Mouse (Mus musculus) forelimb bud, embryonic 11.5 days (tissue): ENCODE results near the gene Gata2.

Experiments
- DNase-seq: peaks from one replicate; pipeline ENCODE4 v3.0.0-alpha.2; 2012; ENCODE audit warnings: low read depth, low spot score

Gata2 gene

DNA sequence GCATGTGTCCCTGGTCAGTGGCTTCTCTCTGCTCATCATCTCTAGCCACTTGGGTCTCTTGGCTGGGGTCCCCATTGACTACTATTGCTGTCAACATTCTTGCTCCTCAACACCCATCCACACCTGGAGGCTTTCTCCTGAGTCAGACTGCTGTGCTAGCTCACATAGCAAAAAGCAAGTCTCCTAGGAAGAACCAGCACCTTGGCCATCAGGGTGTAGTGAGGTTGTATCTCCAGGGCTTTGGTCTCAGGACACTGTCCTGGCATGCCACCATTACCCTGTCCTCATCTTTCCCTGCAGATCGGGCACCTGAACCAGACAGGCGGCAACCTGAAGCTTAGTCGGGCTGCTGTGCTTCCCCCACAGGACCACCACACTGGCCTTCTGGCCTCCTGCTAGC is 14.6 kb downstream of the Gata2 start:
- no peak for DNase-seq

DNA sequence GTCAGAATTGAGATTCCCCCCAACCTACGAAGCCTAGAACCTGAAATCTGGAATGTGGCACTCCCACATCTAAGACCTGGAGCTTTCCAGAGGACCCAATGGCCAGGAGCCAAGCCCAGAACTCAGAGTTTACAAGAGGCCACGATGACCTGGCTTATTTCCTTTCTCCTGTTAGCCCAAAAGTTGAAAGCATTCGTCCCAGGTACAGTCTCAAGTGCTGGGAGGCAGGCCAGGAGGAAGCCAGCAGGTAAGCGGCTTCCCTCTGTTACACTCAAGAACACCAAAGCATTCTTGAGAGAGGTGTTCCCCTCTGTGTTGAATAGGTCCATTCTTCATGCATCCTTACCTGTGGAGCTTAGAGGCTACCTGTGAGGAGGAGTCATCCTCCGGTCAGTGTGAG is 15.8 kb downstream of the Gata2 start:
- no peak for DNase-seq

DNA sequence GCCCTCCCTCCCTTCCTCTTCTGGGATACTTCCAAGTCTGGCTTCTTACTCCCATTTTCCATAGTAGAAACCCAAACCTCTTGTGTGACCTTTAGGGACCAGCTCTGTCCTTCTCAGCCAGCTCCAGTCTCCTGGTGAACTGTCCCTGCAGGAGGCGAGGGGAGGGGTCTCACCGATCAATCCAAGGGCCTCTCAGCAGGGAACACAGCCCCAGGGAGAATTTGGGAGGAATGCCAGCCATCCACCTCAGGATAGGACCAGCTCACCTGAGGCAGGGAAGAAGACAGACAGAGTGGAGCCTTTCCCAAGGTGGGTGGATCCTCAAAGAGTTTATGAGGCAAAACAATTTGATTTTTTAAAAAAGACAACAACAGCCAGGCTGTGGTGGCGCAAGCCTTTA is 16.5 kb downstream of the Gata2 start:
- DNase-seq = no peak

DNA sequence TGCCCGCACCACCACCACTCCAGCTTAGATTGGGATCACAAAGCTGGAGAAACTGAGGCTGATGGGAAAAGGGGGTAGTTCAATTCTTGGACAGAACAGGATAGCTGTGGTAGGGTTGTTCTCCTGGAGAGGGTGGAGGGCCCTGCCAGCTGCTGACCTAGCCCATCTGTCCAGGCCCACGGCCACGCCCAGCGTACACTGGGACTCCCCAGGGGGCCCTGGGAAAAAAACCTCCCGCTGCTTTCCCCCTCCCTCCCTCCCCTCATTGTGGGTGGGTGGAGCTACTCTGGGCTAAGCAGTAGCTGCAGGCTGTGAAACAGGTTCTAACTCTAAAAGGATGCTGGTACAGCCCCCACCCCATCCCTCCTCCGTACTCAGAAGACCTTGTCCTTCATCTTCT is 22.1 kb downstream of the Gata2 start:
- DNase-seq = no peak

DNA sequence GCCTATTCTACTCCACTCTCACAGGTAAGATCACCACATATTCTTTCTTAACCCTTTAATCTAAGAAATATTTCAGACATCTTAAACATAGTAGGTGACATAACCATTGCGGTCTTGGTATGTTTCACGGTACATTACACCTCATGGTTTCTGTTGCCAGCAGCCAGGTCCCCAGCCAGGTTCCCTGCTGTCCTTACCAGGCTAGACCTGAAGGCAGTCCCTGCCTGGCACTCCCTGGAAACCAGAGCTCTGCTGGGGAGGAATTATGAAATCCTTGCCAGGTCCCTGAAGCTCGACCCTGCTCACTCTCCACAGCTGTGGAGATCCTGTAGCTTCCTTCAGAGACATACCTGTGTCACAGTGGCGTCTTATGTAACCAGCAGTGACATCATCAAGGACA is 22.5 kb downstream of the Gata2 start:
- DNase-seq = no peak

DNA sequence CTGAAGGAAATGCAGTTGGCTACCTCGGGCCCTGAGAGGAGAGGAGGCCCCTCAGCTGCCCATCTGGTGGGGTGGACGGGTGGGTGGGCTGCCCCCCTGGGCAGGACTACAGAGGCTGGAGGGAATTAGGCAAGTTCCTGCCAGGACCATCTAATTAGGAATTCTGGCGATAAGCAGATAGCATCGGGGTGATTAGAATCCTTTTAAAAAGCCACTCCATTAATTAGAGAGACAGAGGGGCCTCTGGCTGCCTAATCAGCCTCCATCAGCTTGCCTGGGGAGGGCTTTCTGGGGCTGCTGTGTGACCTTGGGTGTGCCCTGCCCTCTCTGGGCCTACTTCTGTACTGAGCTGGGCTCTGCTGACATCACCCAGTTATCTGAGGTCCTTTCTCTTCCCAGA is 25.4 kb downstream of the Gata2 start:
- no peak for DNase-seq

DNA sequence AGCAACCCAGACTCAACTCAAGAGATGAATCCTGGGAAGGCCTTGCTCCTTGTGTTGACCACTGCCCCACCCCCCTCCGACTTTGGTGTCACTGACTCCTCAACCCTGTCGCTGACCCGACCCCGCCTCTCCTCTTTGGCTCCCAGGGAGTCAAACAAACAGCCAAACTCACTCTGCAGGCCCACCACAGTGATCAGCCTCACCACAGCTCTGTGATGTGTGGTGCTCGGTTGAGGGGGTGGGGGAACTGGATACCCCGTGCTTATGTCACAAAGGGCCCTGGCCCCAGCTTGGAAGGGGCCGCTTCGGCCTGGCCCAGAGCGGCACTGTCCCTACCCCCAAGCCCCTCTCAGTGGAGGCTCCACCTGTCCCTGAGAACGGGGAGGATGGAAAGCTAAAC is 28.3 kb downstream of the Gata2 start, which contains the start of gene Dnajb8:
TSS of gene Dnajb8 (plus strand) at position 301 of the 400 bp plus-strand sequence.
- DNase-seq = no peak

DNA sequence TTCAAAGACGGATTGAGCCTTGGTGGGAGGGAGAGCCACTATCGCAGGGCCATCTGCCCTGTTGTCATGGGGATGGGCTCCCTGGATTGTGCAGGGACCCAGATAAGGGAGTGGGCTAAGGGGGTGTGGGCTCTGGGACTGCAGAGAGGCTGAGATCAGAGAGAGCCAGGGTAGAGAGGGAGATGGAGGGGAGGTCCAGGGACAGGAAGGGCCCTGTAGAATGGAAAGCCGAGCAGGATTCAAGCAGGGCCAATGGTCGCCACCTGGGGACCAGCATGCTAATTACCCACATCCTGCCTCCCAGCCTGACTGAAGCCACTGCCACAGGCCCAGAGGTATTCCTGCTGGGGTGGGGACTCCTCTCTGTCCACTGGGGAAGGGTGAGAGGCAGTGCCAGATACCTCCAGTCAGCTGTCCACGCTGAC is 32.9 kb downstream of the Gata2 start:
- DNase-seq = no peak

DNA sequence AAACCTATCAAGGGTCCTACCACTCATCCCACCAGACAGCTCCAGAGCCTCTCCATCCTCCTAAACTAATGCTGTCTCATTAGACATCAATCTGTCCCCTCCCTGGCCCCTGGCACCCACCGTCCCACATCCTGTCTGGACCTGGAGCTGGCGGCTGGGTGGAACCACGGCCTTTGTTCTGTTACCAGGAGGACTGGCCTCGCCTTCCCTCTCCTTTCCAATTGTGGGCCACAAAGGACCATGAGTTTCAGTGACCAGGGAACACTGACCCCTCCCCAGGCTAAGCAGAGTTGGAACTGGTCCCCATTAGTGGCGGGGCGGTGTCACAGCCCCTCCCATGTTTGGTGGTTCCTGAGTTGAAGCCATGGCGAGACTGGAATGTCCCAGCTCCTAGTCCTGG is 33.8 kb downstream of the Gata2 start:
- no peak for DNase-seq

DNA sequence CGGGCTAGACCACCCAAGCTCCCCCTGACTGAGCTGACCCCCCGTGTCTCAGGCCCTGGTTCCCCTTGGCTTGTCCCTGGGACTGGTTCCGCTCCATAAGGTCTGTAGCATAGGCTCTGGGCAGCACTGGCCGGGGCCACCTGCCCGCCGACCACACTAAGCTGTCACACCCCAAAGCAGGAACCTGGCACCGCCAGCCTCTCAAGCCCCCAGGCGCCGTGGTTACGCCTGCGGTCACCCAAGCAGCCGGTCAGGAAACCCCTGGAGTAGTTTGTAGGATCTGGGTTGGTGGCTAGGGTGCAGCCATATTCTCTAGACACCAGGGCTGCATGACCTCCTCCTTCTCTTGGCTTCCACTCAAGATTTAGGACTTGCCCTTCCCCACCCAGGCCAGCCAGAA is 35.5 kb downstream of the Gata2 start:
- DNase-seq = no peak

DNA sequence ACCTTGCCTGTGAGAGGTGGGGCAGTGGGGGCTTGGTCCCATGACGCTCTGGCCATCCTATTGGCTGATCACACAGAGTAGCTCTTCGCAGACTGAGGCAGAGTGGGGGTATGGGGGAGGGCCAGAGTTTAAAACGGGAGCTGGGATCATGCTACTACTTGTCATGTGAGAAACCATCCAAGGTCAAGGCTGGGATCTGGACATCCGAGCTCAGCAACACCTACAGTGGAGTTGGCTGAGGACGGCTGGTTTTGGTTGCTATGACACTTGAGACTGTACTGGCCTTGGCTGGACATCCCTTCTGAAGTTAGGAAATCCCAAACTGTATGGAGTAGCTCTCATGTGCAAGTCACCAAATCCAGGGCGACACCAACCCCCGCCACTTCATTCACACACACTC is 38.1 kb downstream of the Gata2 start:
- no peak for DNase-seq

DNA sequence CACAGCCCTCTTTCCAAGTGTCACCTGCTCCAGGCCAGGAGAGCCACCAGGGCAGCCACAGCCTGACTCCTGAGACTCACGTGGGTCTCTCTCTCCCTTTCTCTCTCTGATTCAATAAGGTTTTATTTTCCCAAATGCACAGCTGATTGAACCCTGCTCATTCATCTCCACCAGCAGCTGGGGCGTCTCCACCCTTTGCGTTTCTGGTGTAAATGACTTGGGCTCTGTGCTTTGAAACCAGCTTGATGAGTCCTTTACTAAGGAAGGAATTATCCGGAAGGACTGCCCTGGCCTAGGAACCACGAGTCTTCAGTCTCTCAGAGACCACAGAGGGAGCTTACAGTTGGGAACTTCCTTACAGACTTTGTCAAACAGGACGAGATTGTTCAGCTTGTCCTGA is 38.5 kb downstream of the Gata2 start:
- no peak for DNase-seq

DNA sequence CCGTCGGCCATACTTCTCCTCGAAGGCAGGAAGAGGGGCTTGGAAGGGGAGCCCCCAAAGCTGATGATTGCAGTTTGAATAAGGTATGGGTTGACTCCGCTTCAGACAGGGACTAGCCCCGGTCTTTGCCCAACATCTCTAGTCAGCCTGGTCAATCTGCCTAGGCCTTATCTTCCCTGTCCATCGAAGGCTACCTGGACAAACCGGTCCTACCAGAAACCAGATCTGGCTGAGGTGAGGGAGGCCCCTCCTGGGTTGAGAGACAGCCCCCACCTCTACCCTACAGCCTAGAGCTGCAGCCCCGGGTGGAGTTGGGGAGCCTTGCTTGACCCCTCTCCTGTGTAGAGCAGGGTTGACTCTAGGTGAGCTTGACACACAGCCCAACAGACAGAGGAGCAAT is 40.3 kb downstream of the Gata2 start:
- no peak for DNase-seq

DNA sequence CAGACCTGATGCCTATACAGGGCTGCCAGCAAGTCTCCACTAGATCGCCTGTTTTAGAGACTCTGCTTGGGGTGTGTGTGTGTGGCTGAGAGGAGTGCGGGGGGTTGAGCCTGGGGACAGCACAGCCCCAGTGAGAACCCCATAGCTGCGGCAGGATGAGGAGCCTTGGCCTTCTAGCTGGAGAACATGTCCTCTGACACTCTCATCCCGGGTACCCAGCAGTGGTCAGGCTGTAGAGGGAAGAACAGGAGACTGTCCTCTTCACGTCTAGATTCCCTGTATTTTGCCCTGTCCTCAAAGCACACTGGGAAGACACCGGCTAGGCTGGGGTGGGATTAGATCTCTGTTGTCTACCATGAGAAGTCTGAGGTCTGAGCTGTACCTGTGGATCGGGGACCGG is 41.8 kb downstream of the Gata2 start:
- DNase-seq = no peak

DNA sequence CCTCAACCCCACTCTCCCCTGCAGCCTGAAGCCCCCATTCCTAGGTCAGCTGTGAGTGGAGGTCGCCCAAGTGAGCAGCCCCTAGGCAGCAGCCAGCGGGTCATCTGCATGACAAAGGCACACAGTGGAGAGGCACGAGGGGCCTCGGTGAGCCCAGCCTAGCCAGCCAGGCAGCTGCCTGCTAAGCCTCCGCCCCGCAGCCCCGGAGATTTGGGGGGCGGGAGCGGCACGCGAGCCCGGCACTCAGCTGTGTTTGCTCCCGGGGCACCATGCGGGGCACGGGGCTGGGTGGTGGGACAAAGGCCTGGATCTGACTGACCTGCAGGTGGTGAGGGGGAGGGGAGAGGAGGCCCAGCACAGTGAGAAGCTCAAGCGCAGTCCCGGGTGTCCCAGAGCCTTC is 42.3 kb downstream of the Gata2 start:
- no peak for DNase-seq

DNA sequence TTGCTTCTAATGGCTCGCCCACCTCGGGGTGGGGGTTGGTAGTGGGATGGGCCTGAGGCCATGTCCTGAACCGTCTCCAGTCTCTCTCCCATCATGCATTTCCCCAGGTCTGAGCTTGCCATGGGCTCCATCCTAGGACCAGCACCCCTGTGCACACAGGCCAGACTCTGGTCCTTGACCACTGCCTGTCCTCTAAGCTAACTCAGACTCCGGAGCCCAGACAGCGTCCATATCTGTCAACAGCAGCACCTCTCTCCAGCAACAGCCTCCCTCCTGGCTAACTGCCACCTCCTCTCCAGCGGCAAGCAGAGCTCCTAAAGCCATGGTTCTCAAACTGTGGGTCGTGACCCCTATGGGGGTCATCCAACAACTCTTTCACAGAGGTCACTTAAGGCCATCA is 42.8 kb downstream of the Gata2 start:
- no peak for DNase-seq

DNA sequence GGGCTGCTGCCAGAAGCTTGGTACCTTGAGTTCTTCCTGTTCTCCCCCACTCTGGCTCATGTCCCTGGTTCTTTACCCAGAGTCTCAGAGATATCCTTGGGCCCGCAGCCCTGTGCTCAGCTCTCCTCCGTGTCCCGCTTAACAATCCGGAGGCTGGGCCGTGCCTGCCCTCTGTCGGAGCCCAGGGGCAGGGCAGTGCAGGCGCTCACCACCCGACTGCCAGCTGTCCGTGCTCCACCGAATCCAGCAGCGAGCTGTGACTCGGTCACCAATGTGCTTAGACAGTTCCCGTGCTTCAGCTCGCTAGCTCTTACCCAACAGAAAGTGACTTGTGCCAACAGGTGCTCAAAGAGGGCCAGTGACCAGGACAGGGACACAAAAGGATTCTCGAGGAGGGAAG is 48.9 kb downstream of the Gata2 start:
- DNase-seq = peak; percentile 60

DNA sequence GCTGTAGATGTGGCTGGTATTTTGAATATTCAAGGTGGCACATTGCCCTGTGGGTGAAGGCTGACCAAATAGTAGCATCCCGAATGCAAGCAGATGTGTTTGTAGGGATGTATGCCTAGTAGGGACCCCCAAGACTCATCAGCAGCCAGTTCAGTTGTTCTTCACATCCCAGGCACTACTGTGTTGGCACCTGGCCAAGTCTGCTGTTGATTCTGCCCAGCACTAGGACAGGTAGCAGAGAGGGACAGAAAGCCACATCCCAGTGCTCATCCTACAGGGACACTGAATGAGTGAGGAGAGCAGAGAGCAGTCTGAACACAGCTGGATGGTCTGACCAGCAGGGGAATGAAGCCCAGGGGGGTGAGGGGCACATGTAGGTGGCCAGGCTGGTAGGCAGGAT is 55.5 kb downstream of the Gata2 start:
- DNase-seq = no peak

DNA sequence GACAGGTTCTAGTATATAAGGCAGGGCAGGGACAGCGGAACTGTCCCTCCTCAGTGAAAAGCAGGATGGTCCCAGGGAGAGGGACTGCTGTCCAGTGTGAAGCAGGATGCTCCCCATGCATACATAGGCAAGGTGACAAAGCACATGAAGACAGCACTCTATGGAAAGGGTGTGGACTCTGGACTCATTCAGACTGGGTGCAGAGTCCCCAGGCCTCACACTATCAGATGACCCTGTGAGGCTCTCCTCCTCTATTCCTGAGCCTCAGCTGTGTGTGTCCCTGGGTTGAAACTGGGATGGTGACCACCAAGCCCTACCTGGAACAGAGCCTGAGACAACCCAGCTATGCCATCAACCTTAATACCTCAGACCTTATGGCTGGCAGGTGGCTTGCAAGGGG is 57.7 kb downstream of the Gata2 start:
- DNase-seq = no peak

DNA sequence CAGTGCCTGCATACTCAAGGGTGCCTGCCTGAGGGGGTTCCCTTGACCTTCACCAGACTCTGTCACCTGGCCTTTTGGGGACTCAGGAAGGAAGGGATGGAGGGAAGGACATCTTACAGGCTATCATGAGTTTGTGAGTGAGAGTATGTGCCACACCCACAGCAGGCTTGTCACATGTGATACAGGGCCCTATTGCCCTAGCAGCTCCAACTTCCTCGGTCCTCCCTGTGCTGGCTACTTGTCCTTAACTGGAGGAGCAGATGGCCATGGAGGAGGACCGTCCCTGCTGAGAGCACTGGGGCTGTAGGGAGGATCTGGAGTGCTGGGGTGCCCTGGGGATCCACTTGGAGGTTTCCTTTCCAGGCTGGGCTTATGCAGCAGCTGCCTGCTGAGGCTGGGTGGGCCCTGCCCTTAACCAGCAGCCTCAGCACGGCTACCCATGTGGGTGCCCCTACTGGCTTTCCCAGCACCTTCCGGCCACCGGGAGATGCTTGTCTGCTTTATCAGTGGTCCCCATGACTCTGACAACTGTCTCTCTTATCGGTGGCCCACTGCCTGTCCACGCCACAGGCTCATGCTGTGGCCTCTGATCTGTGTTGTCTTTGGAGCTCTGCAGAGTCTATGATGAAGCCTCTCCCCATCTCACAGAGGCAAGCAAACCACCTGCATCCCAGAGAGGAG is 58.2 kb downstream of the Gata2 start:
- DNase-seq = no peak

DNA sequence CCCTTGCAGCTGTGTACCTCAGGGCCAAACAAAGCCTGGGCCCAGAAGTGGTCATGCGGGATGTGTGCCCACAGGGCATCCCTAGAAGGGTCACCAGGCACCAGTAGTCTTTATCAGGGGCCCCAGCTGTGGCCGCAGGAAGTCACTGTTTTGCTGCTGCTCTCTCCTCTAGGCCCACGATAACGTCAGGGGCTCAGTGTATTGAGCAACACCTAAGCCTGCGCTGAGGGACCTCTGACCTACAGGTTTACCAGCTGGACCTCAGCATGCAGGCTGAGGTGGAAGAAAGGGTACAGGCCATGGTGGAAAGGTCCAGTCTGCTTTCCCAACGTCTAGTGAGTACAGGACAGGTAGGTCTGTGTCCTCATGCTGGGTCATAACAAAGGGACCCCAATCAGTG is 60.4 kb downstream of the Gata2 start:
- no peak for DNase-seq

DNA sequence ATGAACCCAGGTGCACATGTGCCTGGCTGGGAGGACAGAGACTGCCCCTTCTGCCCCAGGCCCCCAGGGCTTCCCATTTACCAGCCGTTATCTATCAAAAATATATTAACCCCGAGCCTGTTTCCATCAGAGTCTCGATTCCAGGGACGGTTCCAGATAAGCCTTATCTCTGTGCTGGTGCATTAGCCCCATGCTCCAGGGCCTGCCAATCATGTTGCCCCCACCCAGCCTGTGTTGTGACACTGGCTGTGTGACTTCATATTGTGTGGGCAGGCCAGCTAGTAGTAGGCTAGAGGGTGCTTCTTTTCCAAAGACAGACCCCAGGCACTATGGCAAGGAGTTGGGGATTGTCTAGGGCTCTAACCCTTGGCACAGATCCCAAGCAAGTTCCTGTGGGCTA is 61.7 kb downstream of the Gata2 start:
- no peak for DNase-seq
